Mouse (Mus musculus) brain, embryonic 18.5 days (tissue): ENCODE measurements at regions not wholly inside any gene's neighbourhood (a gene's known extent, or its start where the extent isn't known, plus 50 kb on each side); places are given as distances from the start of the nearest gene placed in this dataset.

ENCODE experiments used
- DNase-seq: peaks from one replicate; pipeline ENCODE4 v3.0.0-alpha.2; 2012; ENCODE audit warnings: low read depth, low spot score

- DNase-seq = no peak
Measured at GRCm38 (mm10) chr8:11092348-11092747, 84.1 kb upstream of the Irs2 start.

GRCm38 (mm10) chr8:11091675-11092345 lies 83.6 kb upstream of the Irs2 start:
- no peak for DNase-seq

- DNase-seq = no peak
Measured at GRCm38 (mm10) chr8:11088946-11089665, 80.8 kb upstream of the Irs2 start.

GRCm38 (mm10) chr8:11085244-11085643 lies 77.0 kb upstream of the Irs2 start:
- DNase-seq = no peak

GRCm38 (mm10) chr8:11084051-11084533 lies 75.8 kb upstream of the Irs2 start:
- no peak for DNase-seq

- no peak for DNase-seq
Measured at GRCm38 (mm10) chr8:11080813-11081212, 72.6 kb upstream of the Irs2 start.

GRCm38 (mm10) chr8:11079805-11080204 lies 71.5 kb upstream of the Irs2 start:
- no peak for DNase-seq

- DNase-seq = no peak
Measured at GRCm38 (mm10) chr8:11077138-11077537, 68.9 kb upstream of the Irs2 start.

- DNase-seq = no peak
Measured at GRCm38 (mm10) chr8:11071162-11071561, 62.9 kb upstream of the Irs2 start.

GRCm38 (mm10) chr8:11067450-11067849 lies 59.2 kb upstream of the Irs2 start:
- no peak for DNase-seq

- DNase-seq = no peak
Measured at GRCm38 (mm10) chr8:11065990-11066389, 57.7 kb upstream of the Irs2 start.

GRCm38 (mm10) chr8:11065303-11065702 lies 57.0 kb upstream of the Irs2 start:
- DNase-seq = no peak

GRCm38 (mm10) chr8:11063058-11063457 lies 54.8 kb upstream of the Irs2 start:
- DNase-seq = no peak

- DNase-seq = no peak
Measured at GRCm38 (mm10) chr8:11062348-11062946, 54.2 kb upstream of the Irs2 start.

- no peak for DNase-seq
Measured at GRCm38 (mm10) chr8:11061711-11062110, 53.5 kb upstream of the Irs2 start.

GRCm38 (mm10) chr8:11060604-11061003 lies 52.3 kb upstream of the Irs2 start:
- no peak for DNase-seq

GRCm38 (mm10) chr8:11058392-11058791 lies 50.1 kb upstream of the Irs2 start:
- DNase-seq = no peak
